Mouse (Mus musculus): Measurements from ENCODE around the gene Wipf3. TPM values are rescaled to one million over a fixed set of nuclear protein-coding genes. Genes with fewer than 3 reads are reported as not detected.

The Wipf3 gene
- polyA plus RNA-seq, 1 experiment = 0.20 TPM

DNA sequence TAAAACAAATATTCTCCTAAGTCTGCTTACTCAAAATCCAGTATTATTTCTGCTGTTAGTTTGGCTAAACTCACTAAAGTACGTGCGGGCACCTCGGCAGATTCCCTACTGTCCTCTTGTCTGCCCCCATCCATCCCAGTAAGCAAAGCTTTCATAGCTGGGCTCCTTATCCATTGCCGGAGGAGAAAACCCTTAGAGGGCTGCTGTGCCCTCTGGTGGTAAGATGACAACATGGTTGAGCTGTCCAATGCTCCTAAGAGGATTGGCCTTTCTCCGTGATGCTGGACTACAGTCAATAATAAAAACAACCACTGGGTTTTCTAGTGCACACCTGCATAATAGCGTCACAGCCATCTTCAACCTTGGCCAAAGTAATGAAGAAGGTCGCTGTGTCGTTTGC, 77.6 kb downstream of the Wipf3 start:
- H3K36me3 ChIP-seq (ENCODE audit: control insufficient read depth, insufficient read depth, low read length) = no peaks in the 10 kb centered on the region
- DNase-seq (ENCODE audit: low read depth in 1 of 2, low spot score in 2 of 2) = no peak

DNA sequence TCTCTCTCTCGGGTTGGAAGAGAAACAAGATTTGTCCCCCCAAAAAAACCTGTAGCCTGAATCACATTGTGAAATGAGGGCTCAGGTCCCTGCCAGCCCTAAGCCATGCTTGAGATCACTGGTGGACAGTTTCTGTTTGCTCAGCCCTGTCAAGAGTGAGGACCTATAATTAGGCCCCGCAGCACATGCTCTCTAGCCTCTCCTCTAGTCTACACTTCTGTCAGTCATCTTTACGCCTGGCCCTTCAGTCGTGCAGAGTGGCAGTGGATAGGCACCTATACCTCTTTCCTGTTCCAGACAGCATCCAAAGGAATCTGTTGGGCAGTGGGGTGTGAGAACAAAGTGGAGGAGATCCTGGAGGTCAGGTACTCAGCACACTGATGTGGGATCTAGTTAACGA, 78.4 kb downstream of the Wipf3 start:
- TF ChIP-seq CTCF (IDR thresholded peaks at IDR 0.05; ENCODE audit: extremely low read depth, insufficient read depth, insufficient read length, insufficient replicate concordance) (no peak), POLR2A (IDR thresholded peaks at IDR 0.05; ENCODE audit: low read depth, low read length) (no peak)
- Histone ChIP-seq H3K27ac (ENCODE audit: insufficient read depth, low read length) (no peak overlapping the region), H3K4me3 (ENCODE audit: extremely low read depth, insufficient read depth, insufficient read length) (no peak overlapping the region), H3K4me1 (ENCODE audit: control insufficient read depth, insufficient read depth, insufficient read length) (no peaks in the 10 kb centered on the region), H3K36me3 (ENCODE audit: control insufficient read depth, insufficient read depth, low read length) (no peaks in the 10 kb centered on the region), H3K27me3 (ENCODE audit: control insufficient read depth, insufficient read depth, low read length) (no peaks in the 10 kb centered on the region)
- no peak for DNase-seq (ENCODE audit: low read depth in 1 of 2, low spot score in 2 of 2)
- WGBS = 74% methylated on average over 5 of the region's 5 CpGs

More for the DNA sequence above, 77.6 kb downstream of the Wipf3 start:
- H3K4me1 ChIP-seq (ENCODE audit: control insufficient read depth, insufficient read depth, insufficient read length) = no peaks in the 10 kb centered on the region
- no peak overlapping the region for H3K27ac ChIP-seq (ENCODE audit: insufficient read depth, low read length)
- no peaks in the 10 kb centered on the region for H3K27me3 ChIP-seq (ENCODE audit: control insufficient read depth, insufficient read depth, low read length)
- WGBS = 43% methylated on average over 8 of the region's 8 CpGs
- no peak for TF ChIP-seq POLR2A (IDR thresholded peaks at IDR 0.05; ENCODE audit: low read depth, low read length)
- no peak for TF ChIP-seq CTCF (IDR thresholded peaks at IDR 0.05; ENCODE audit: extremely low read depth, insufficient read depth, insufficient read length, insufficient replicate concordance)
- no peak overlapping the region for H3K4me3 ChIP-seq (ENCODE audit: extremely low read depth, insufficient read depth, insufficient read length)

DNA sequence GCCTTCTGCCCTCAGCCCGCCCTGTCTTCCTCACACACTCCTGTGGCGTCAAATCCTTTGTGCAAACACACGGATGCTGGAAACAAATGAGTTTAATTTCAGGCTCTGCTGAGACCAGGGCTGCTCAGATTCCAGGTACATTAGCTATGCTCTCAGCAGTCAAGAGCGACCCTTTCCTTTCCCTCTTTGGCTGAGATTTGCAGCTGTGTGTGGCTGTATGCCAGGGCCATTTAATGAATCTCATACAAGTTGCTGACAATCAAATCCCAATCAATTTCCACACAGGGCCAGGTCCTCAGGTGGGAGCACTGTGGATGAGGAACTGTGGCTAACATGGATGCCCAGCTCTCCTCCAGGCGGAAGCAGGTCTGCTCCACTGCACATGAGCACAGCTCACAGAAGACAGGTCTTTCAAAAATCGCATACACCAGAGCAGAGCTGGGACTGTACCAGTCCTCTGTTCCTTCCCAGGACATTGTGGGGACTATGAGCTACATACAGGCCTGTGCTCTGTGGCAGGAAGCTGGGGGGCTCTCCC, 78.9 kb downstream of the Wipf3 start:
- TF ChIP-seq CTCF (IDR thresholded peaks at IDR 0.05; ENCODE audit: extremely low read depth, insufficient read depth, insufficient read length, insufficient replicate concordance) (no peak), POLR2A (IDR thresholded peaks at IDR 0.05; ENCODE audit: low read depth, low read length) (no peak)
- Histone ChIP-seq H3K4me3 (ENCODE audit: extremely low read depth, insufficient read depth, insufficient read length) (no peak overlapping the region), H3K36me3 (ENCODE audit: control insufficient read depth, insufficient read depth, low read length) (no peaks in the 10 kb centered on the region), H3K4me1 (ENCODE audit: control insufficient read depth, insufficient read depth, insufficient read length) (no peaks in the 10 kb centered on the region), H3K27me3 (ENCODE audit: control insufficient read depth, insufficient read depth, low read length) (no peaks in the 10 kb centered on the region), H3K27ac (ENCODE audit: insufficient read depth, low read length) (no peak overlapping the region)
- no peak for DNase-seq (ENCODE audit: low read depth in 1 of 2, low spot score in 2 of 2)
- 83% methylated on average over 6 of the region's 6 CpGs for WGBS

DNA sequence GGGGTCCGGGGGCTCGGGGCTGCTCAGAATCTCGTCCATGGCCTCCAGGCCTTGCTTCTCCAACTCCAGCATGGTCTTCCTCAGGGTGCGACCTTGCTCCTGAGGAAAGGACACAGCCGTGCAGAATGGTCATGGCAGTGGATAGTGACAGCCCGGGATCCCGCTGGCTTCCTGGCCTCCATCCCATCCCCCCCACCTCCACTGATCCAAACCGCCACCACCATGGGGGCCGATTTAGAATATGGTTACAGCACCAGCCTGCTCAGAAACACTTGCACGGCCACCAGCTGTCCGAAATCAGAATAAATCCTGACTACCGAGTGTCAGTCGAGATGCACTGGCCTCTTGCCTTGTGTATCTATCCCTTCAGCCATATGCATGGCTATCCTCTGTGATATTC, 79.9 kb downstream of the Wipf3 start:
- Histone ChIP-seq H3K27ac (ENCODE audit: insufficient read depth, low read length) (no peak overlapping the region), H3K36me3 (ENCODE audit: control insufficient read depth, insufficient read depth, low read length) (no peaks in the 10 kb centered on the region), H3K4me3 (ENCODE audit: extremely low read depth, insufficient read depth, insufficient read length) (no peak overlapping the region), H3K4me1 (ENCODE audit: control insufficient read depth, insufficient read depth, insufficient read length) (no peaks in the 10 kb centered on the region), H3K27me3 (ENCODE audit: control insufficient read depth, insufficient read depth, low read length) (no peaks in the 10 kb centered on the region)
- 90% methylated on average over 13 of the region's 13 CpGs for WGBS
- DNase-seq (ENCODE audit: low read depth in 1 of 2, low spot score in 2 of 2) = no peak
- no peak for TF ChIP-seq CTCF (IDR thresholded peaks at IDR 0.05; ENCODE audit: extremely low read depth, insufficient read depth, insufficient read length, insufficient replicate concordance)
- no peak for TF ChIP-seq POLR2A (IDR thresholded peaks at IDR 0.05; ENCODE audit: low read depth, low read length)

DNA sequence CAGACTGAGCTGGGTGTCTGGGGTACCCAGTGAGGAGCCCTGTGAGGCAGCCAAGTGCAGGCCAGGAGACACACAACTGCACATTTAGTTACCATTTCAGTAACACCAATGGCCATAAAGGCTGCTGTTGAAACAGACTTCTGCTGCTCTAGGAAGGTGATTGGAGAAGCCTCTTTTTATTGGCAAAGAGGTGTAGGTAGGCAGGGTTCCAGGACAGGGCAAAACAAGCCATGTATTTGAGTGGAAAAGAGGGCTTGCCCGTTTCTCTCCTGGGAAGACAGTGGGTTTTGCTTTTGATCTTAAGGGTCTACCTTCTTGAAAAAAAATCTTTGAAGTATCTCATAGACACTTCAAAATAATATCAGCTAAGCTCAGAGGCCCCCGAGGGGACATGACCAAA, 82.9 kb downstream of the Wipf3 start:
- TF ChIP-seq POLR2A (IDR thresholded peaks at IDR 0.05; ENCODE audit: low read depth, low read length) = no peak
- no peak for TF ChIP-seq CTCF (IDR thresholded peaks at IDR 0.05; ENCODE audit: extremely low read depth, insufficient read depth, insufficient read length, insufficient replicate concordance)
- H3K4me3 ChIP-seq (ENCODE audit: extremely low read depth, insufficient read depth, insufficient read length) = no peak overlapping the region
- WGBS = 88% methylated on average over 2 of the region's 2 CpGs
- no peaks in the 10 kb centered on the region for H3K4me1 ChIP-seq (ENCODE audit: control insufficient read depth, insufficient read depth, insufficient read length)
- H3K27ac ChIP-seq (ENCODE audit: insufficient read depth, low read length) = no peak overlapping the region
- no peaks in the 10 kb centered on the region for H3K27me3 ChIP-seq (ENCODE audit: control insufficient read depth, insufficient read depth, low read length)
- H3K36me3 ChIP-seq (ENCODE audit: control insufficient read depth, insufficient read depth, low read length) = no peaks in the 10 kb centered on the region
- no peak for DNase-seq (ENCODE audit: low read depth in 1 of 2, low spot score in 2 of 2)

DNA sequence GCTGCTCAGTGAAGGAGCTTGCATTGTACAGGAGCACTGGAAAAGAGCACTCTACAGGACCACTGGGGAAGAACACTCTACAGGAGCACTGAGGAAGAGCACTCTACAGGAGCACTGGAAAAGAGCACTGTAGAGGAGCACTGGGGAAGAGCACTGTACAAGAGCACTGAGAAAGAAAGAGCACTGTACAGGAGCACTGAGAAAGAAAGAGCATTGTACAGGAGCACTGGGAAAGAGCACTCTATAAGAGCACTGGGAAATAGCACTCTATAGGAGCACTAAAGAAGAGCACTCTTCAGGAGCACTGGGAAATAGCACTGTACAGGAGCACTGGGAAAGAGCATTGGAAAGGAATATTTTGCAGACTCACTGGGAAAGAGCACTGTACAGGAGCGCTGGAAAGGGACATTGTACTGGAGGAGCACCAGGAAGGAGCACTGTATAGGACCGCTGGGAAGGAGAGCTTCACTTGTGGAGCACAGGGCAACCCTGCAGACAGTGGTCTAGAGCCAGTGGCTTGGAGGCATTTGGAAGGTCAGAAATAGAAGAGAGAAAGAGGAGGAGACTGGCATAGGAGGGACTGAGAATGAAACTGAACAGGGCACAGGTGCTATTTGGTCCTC, 87.2 kb downstream of the Wipf3 start:
- TF ChIP-seq CTCF (IDR thresholded peaks at IDR 0.05; ENCODE audit: extremely low read depth, insufficient read depth, insufficient read length, insufficient replicate concordance) = no peak
- TF ChIP-seq POLR2A (IDR thresholded peaks at IDR 0.05; ENCODE audit: low read depth, low read length) = no peak
- Histone ChIP-seq H3K4me1 (ENCODE audit: control insufficient read depth, insufficient read depth, insufficient read length) (no peaks in the 10 kb centered on the region), H3K36me3 (ENCODE audit: control insufficient read depth, insufficient read depth, low read length) (no peaks in the 10 kb centered on the region), H3K27ac (ENCODE audit: insufficient read depth, low read length) (no peak overlapping the region), H3K27me3 (ENCODE audit: control insufficient read depth, insufficient read depth, low read length) (no peaks in the 10 kb centered on the region), H3K4me3 (ENCODE audit: extremely low read depth, insufficient read depth, insufficient read length) (no peak overlapping the region)
- DNase-seq (ENCODE audit: low read depth in 1 of 2, low spot score in 2 of 2) = no peak
- WGBS = 89% methylated on average over 2 of the region's 2 CpGs

DNA sequence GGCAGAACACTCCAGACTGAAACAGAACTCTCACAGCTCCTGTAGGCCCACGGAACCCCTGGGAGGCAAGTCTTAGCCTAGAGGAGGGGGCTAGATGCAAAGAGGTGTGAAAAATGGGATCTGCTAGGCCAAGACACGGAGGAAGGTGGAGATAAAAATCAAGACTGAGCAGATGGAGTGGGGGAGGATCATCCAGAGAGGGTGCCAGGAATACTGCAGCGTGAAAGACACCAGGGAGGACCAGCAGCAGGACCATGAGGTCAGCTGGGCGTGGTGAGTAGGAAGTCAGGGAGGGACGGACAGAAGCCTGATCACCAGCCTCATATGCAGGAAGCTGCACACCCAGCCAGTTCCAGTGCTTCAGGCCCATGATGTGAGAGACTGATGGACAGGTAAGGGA, 89.4 kb downstream of the Wipf3 start:
- H3K4me3 ChIP-seq (ENCODE audit: extremely low read depth, insufficient read depth, insufficient read length) = no peak overlapping the region

More for the DNA sequence above, 89.4 kb downstream of the Wipf3 start:
- no peak overlapping the region for H3K27ac ChIP-seq (ENCODE audit: insufficient read depth, low read length)
- H3K27me3 ChIP-seq (ENCODE audit: control insufficient read depth, insufficient read depth, low read length) = no peaks in the 10 kb centered on the region
- DNase-seq (ENCODE audit: low read depth in 1 of 2, low spot score in 2 of 2) = no peak
- TF ChIP-seq POLR2A (IDR thresholded peaks at IDR 0.05; ENCODE audit: low read depth, low read length) (no peak), CTCF (IDR thresholded peaks at IDR 0.05; ENCODE audit: extremely low read depth, insufficient read depth, insufficient read length, insufficient replicate concordance) (no peak)
- no peaks in the 10 kb centered on the region for H3K36me3 ChIP-seq (ENCODE audit: control insufficient read depth, insufficient read depth, low read length)
- no peaks in the 10 kb centered on the region for H3K4me1 ChIP-seq (ENCODE audit: control insufficient read depth, insufficient read depth, insufficient read length)
- 74% methylated on average over 5 of the region's 5 CpGs for WGBS

Measured in spleen, adult 2 months (tissue).